Mouse (Mus musculus) adrenal gland (tissue): ENCODE data around the gene Ppp1r3c.

Experiments used
- intact Hi-C: fragments of 180-260 bp; cut with DNase I; formaldehyde crosslinking; loops from one replicate; pipeline ENCODE4 v1.15.1; 2025

Ppp1r3c gene

DNA sequence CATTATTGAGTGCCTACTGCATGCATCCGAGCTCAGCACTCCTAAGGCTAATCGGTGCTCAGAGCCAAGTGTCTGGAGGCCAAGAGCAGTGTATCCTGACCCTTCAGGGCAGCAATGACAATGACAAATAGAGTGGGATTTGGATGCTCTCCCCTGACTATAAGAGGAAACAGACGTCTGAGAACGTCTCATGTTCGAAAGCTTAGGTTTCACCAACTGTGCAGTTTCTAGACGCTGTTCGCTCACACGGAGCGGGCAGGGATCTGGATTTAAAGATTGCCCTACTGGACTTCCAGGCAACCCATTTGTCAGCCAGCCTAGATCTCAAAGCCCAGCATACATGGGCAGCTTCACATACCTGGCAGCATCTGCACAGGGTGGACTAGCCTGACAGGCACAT lies 49.4 kb downstream of the Ppp1r3c start:
- intact Hi-C loops = loop anchor here (5.0 kb wide), 1 partner anchor 50 kb away; the partner anchor contains the start of gene Ppp1r3c

DNA sequence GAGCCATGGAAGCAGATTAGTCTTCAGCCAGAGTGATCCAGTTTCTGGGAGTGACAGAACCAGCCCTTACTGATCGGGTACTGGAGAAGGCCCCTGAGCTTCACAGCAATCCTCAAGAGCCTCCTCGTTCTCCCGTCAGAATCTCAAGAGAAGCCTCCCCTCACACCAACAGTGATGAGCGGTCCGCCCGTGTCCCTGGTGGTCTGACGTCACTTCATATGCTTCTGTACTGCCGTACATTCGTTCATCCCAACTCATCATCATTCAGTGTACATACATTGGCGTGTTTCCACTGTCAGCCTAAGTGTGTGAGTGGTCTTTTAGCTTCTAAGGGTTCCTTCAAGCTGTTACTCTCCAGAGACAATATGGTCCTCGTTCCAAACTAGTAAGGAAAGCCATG lies 50.4 kb downstream of the Ppp1r3c start:
- intact Hi-C loops = loop anchor here (5.0 kb wide), 1 partner anchor 51 kb away; the partner anchor contains the start of gene Ppp1r3c

DNA sequence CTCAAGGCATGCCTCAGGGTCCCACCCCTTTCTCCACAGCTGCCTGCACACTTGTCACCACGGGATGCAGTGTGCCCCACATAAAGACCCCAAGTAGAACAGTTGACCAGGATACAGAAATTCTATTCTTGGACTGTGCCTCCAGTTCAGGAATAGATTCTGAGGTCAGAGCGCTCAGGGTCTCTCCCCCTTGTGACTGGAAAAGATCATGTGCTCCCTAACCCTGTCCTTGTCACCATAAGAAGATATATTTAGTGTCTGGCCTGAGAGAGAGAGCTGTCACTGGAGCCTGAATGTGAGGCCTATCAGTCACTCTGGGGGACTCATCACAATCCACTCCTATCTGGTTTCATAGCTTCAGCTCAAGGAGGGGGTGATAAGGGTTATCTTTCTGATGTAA lies 53.9 kb downstream of the Ppp1r3c start:
- intact Hi-C loops = no loop called here
